Comparison of ENCODE assay signal across 8 mouse cellular contexts in the genomic region with DNA sequence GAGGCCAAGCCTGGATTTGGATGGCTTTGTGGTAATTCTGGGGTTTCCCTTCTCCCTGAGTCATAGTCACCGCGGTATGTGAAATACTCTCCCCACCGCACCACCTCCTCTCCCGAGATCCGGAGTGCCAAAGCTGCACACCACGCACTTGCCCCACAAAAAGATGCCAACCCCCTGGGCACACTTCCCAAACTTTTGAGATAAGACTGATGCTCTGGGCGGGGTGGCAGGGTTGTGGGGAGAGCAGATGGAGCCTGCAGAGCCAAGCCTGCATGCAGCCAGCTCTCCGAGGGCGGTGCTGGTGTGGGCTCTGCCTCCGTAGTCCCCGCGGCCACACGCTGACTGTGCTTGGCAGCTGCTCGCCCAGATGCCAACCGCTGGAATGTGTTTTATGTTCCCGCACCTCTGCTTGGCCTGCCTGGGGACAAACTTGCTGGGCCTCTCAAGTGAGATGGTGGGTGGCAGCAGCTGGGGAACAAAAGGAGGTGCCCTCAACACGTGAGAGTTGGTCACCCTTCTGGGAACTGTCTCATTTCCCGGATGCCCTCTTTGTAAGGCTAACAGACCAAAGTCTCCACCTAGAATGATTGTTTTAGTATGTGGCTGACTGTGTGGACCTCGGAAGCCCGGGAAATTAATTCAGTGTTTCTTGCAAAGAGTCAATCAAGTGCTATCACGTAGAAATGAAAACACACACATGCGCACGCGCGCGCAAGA.
DNase-seq lines count a peak whose midpoint lies in the region; ATAC-seq and TF ChIP-seq lines count a peak whose summit lies in the region.
"Not testable (repeated sequence)": the region's sequence is repeated elsewhere in the genome, so short reads cannot be mapped to it uniquely, and the experiment has no call there.

No protein-coding gene starts in this region.

- H3K4me1 ChIP-seq in hindbrain, embryonic 13.5 days (replicated peaks), result peaks cover 11% of the 10 kb centered on the region; the same call in 1 of the 2 replicates
- H3K4me1 ChIP-seq in lung, postnatal 0 days (ENCODE audit: insufficient read depth, low read depth, low read length); thymus, adult 2 months (replicated peaks; ENCODE audit: control insufficient read depth, insufficient read depth, low read length): not testable (repeated sequence)

- peak; percentile 89 for ATAC-seq in hindbrain, embryonic 13.5 days (ENCODE audit: low FRiP score)
- ATAC-seq in lung, postnatal 0 days, result peak; percentile 82
- ATAC-seq in neutrophil, adult 5-6 weeks (ENCODE audit: extremely low read depth, insufficient number of reproducible peaks, low FRiP score, poor library complexity, severe bottlenecking), result 0 out of 2 replicates have a peak, but pooled peaks have one; percentile 13

- WGBS in hindbrain, embryonic 13.5 days, result 22% methylated on average over 26 of the region's 26 CpGs
- WGBS in lung, postnatal 0 days, result 28% methylated on average over 25 of the region's 26 CpGs
- WGBS in thymus, adult 2 months, result 22% methylated on average over 26 of the region's 26 CpGs

- TF ChIP-seq POLR2A in thymus, adult 2 months (IDR thresholded peaks at IDR 0.05; ENCODE audit: control insufficient read depth, extremely low read depth, insufficient read depth, low read length, poor library complexity), result not testable (repeated sequence)

- not testable (repeated sequence) for H3K27ac ChIP-seq in hindbrain, embryonic 13.5 days; lung, postnatal 0 days (ENCODE audit: low read length); thymus, adult 2 months (ENCODE audit: control insufficient read depth, insufficient read depth, low read length)

- not testable (repeated sequence) for H3K27me3 ChIP-seq in hindbrain, embryonic 13.5 days; lung, postnatal 0 days (replicated peaks; ENCODE audit: insufficient read depth, low read length); thymus, adult 2 months (ENCODE audit: control insufficient read depth, insufficient read depth, low read length)

- H3K9ac ChIP-seq in hindbrain, embryonic 13.5 days, result peak overlapping the region; percentile 65
- not testable (repeated sequence) for H3K9ac ChIP-seq in lung, postnatal 0 days (replicated peaks; ENCODE audit: low read depth)

- peak overlapping the region; percentile 69 for H3K4me2 ChIP-seq in hindbrain, embryonic 13.5 days
- peak overlapping the region; percentile 52 for H3K4me2 ChIP-seq in lung, postnatal 0 days (replicated peaks; ENCODE audit: low read depth, low read length)

- H3K4me3 ChIP-seq in hindbrain, embryonic 13.5 days, result peak overlapping the region; percentile 39
- 0 out of 2 replicates have a peak overlapping the region, but pooled peaks have one; percentile 14 for H3K4me3 ChIP-seq in lung, postnatal 0 days (ENCODE audit: low read depth, low read length)
- peak overlapping the region; percentile 14; the same call in 1 of the 2 replicates for H3K4me3 ChIP-seq in thymus, adult 2 months (ENCODE audit: control insufficient read depth, insufficient read depth, low read length)

- not testable (repeated sequence) for TF ChIP-seq EP300 in lung, postnatal 0 days (IDR thresholded peaks at IDR 0.05)

- H3K9me3 ChIP-seq in hindbrain, embryonic 13.5 days; lung, postnatal 0 days (ENCODE audit: low read length): not testable (repeated sequence)

- not testable (repeated sequence) for TF ChIP-seq CTCF in lung, postnatal 0 days (IDR thresholded peaks at IDR 0.05); thymus, adult 2 months (IDR thresholded peaks at IDR 0.05; ENCODE audit: borderline replicate concordance, control insufficient read depth, extremely low read depth, insufficient read depth, low read length, poor library complexity)

- peak; percentile 19 for DNase-seq in ES-CJ7 (ENCODE audit: low read depth, low spot score)
- DNase-seq in cerebellum, postnatal 25 days, result peak; percentile 11 to 33
- peak; percentile 5 for DNase-seq in gastrocnemius, adult 18-20 months (ENCODE audit: low spot score)
- peak; percentile 49 for DNase-seq in layer of hippocampus, postnatal 25 days (ENCODE audit: extremely low spot score in 1 of 2, low spot score in 1 of 2)
- DNase-seq in lung, postnatal 0 days (ENCODE audit: low spot score), result peak; percentile 49
- peak; percentile 3 for DNase-seq in thymus, adult 2 months

- not testable (repeated sequence) for H3K36me3 ChIP-seq in hindbrain, embryonic 13.5 days; lung, postnatal 0 days (ENCODE audit: insufficient read depth, low read length); thymus, adult 2 months (ENCODE audit: control insufficient read depth, insufficient read depth, low read length)

Comparison
In these comparisons a context has a peak if more than half of its experiments do, and no peak if none do; other contexts are left out.
1. ATAC-seq: peak in every context shown above with its lines; median percentile 89 in hindbrain, embryonic 13.5 days; 82 in lung, postnatal 0 days; 13 in neutrophil, adult 5-6 weeks.